Mouse (Mus musculus): ENCODE results near the gene Nbea. TPM values are rescaled to one million over a fixed set of nuclear protein-coding genes. Genes with fewer than 3 reads are reported as not detected.
"Not testable (repeated sequence)": the region's sequence is repeated elsewhere in the genome, so short reads cannot be mapped to it uniquely, and the experiment has no call there.

The Nbea gene
- total RNA-seq, 4 experiments from 2014 or later, result 25.1 to 41.4 (median 31.0) TPM

DNA sequence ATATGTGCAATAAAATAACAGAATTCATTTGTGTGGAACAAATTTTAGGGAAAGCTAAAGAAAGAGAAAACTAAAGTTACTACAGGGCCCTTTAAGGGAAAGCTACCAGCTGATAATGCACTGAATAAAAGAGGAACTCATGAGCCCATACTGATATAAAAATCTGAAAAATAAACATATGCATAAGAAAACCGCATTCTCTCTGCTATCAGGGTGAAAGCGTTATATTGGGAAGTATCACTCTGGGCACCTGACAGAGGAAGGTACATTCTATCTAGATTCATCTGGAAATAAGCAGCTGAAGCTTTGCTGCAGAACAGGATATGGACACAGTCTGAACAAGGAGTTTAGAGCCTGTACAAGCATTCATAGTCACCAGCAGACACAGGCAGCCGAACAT is 148.9 kb downstream of the Nbea start:
- DNase-seq, result no peak

DNA sequence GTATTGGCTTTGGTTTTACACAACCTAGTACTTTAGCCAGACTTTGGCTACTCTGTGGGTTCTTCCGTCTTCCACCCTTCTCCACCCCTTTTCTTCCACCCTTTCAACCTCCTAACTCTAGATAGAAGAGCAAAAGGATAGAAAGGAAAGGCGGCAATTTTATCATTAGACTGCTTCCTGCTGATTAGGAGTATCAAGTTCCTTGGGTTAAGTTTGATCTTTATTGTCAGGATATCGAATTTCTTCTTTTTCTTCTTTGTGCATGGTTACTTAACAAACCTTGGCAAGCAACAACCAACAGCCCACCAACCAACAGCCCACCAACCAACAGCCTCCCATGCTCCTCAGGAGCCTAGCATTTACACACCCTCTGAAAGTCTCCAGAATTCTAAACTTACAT is 165.0 kb downstream of the Nbea start:
- DNase-seq, result no peak

DNA sequence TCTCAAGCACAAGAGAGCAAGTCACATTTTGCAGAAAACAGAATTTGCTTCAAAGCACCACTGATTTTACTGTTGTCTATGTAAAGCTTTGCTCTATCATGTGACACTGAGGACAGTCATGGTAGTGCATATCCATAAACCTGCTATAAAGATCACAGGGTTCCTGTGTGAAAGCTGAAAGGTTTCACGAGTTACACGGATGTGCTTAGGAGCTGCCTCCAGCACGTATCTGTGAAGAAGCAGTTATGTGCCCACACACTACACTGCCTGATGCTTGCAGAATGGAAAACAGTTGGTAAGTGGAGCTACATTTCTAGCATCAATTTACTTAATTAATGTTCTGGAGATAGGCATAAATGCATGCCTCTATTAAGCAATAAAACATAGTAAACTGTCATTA is 172.4 kb downstream of the Nbea start:
- no peak for DNase-seq

DNA sequence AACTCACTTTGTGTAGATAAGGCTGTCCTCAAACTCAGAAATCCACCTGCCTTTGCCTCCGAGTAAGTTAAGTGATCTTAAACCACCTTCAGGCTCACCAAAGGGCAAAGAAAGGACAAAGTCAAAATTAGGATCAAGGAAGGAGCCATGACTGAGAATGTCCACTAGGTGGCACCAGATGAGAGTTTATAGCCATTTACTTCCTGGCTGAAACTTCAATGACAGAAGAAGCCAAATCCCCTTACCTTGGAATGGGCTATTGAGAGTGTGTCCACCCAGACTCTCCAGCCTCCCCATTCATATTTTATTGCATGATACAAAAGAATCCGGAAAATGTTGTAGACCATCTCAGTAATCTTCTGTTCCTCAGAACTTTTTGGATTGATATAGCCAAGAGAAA is 175.5 kb downstream of the Nbea start:
- DNase-seq, result peak; percentile 4

DNA sequence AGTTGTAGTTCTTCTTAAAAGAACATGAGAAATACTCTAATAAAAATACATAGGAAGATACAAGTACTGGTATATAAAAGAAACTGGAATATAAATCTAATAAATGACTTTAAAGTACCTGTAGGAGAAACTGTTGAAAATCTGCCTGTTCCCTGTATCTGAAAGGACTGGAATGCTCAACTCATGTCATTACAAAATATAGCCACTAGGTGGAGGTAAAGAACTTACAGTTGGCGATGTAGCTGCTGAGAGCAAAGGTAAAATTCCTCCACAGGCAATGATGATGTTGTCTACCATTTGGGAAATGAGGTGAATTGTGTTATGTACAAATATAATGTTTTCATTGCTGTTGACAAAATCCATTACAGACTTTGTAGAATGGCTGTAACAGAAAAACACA is 183.2 kb downstream of the Nbea start:
- DNase-seq, result no peak

DNA sequence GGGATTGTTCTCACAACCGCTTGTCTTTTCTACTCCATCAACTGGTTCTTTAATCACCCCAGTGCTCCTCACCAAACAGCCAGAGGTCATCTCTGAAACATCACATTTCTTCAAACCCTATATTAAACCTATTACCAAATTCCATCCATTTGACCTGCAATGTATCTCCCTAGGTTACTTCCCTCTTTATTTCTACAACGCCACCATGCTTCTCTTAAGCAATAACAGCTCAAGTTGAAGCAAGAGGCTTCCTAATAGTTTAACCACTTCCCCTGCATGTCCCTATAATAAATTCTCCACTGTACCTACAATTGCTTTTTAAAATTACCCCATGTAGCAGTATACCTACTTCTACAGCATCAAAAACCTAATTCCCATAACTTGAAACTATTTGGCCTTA is 205.1 kb downstream of the Nbea start:
- DNase-seq, result no peak

DNA sequence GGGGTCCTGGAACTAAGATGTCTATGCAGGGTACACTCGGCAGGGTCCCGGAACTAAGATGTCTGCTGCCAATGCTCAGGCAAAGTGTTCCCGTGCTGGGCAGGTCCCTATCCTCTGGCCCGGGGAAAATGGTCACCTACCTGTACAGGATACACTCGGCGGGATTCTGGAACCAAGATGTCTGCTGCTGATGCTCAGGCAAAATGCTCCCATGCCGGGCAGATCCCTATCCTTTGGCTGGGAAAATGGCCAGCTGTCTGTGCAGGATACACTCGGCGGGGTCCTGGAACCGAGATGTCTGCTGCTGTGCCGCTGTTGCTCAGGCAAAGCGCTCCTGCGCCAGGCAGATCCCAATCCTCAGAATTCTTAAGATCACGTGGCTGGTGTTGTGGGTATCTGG is 206.5 kb downstream of the Nbea start:
- DNase-seq, result not testable (repeated sequence)

DNA sequence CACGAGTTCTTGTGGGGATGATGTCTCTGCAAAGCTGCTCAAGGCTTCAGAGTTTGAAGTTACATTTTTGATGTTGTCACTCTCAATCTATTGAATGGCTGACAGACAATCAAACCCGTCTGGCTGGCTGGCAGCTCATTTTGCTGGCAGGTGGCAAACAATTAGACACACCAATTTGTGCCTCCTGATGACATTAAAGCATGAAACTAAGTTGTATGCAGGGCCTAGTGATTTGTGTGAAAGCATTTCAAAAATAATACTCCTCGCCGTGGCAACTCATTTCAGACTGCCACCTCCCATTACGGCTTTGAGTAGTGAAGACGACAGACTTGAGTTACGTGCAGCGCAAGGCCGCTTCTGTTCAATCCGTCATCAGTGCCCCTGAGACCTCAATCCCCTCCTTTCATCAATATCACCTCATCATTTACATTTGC is 217.8 kb downstream of the Nbea start:
- no peak for DNase-seq

DNA sequence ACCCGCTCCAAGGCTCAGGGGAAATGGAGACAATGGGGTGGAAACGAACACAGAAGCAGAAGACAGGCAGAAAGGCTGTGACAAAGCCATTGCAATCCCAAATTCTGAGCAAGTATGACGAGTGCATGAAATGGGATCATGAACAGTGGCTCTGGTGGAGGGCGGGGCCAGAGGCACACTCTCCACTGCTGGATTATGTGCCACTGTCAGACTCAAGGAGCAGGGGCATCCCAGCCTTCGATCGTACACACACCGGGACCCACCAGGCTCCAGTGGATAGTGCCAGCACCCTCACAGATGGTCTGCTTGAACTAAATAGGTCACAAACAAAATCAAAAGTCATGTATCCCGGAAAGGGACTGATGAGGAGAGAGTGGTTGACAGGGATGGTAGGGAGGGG is 220.5 kb downstream of the Nbea start:
- DNase-seq, result no peak

DNA sequence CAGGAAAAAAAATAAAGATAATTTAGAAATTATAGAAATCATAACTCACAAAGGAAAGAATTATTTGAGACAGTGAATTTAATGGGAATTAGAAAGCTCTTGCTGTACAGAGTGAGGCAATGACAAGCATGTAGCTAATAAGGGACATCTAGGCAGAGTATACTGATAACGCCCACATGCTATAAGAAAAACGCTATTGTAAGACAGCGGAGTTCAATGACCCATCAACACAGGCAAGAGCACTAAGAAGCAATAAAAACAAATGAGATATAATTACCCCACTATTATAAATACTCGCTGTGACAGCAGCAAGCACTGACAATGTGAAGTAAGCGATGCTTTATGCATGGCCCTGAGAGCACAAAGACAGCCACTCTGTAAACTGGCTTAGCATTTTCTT is 233.5 kb downstream of the Nbea start:
- no peak for DNase-seq

DNA sequence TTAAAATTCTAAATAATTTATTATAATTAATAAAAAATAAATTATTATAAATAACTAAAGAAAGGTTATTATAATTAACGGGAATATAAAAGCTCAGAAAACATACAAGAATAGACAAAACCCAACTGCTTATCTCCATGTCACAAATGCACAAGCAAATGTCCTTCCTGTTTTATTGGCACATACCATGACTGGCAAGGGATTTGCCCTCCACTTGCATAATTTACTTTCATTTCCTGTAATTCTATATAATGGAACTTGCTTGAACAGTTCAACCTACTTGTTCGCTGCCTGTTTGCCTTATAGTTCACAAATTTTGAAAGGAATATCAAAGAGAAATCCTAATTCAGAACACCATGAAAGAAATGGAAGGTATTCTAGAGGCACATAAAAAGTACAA is 234.4 kb downstream of the Nbea start:
- no peak for DNase-seq

DNA sequence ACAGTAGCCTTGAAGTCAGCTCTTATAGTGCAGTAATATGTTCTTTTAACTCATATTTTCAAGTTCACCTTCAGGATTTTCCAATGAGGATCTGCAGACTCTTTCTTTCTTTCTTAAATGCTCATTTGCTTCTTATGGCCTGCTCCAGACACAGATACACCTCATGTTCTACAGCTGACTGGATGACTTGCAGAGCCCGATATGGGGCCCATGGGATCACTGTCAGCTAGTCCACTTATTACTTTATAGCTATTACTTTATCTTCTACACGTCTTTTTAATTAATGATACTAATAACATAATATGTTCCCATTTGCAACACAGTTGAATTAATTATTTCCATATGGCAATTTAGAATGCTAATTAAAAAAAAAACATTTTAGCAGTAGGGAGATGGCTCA is 256.2 kb downstream of the Nbea start:
- no peak for DNase-seq

DNA sequence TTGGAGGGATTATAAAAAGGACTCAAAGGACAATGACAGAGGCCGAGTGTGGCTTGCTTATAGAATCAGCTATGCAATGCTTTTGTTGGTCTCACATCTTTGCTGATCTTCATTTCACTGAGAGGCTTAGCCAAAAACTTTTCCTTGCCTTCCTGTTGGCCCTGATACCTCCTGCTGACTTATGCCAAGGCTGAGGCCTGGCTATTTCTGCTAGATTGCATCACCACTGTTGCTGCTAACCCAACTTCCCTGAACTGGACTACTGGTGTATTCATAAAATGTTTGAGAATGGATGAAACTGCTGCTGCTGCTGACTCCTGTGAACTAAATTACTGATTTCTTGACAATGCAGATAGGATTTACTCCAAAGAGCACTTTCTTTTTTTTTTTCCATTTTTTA is 274.2 kb downstream of the Nbea start:
- DNase-seq, result peak; percentile 25

DNA sequence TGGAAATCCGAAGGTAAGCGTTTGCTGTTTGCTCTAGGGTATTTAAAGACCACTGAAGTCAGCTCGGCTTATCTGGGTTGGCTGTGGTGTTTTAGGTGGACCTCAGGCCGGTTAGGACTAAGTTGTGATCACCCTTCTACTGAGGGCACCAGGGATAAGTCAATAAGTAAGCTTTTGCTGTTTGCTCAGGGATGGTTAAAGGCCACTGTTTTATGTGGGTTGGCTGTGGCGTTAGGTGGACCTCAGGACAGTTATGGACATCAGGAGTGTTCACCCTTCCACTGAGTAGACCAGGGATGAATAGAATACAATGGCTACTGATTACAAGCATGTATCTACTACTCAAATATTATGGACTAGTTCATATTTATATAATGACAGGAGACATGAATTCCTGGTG is 292.9 kb downstream of the Nbea start:
- no peak for DNase-seq

DNA sequence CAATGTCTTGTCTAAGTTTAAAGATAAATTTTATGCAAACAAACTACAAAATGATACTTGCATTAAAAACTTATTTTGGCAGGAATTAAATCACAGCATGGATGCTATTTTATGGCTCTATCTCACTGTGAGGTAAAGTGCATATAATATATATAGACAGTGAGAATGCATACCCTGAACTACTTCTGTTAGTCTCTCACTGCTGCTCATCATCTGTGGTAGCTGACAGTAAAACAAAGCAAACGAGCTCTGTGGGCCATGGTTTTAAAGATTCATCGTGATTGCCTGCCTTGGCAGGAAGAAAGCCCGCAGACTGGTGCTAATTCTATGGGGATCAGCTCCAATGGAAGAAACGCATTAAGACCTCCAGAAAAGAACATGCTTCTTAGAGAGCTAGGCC is 294.3 kb downstream of the Nbea start:
- no peak for DNase-seq

DNA sequence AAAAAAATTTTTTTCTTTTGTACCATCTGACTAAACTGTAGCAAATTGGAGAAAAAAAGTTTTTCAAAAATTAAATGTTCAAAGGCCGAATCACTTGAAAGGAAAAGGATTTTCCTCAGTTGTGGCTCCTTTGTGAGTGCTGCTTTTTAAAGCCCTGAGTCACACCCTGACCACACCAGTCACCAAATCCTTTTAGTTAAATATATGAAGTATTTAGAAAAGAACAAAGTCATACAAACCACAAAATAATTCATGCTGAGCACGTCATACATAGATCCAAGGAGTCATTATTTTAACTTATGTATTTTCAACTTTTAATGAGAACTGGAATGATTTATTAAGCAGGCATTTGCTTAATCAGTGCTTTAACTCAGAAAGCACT is 295.7 kb downstream of the Nbea start:
- no peak for DNase-seq

DNA sequence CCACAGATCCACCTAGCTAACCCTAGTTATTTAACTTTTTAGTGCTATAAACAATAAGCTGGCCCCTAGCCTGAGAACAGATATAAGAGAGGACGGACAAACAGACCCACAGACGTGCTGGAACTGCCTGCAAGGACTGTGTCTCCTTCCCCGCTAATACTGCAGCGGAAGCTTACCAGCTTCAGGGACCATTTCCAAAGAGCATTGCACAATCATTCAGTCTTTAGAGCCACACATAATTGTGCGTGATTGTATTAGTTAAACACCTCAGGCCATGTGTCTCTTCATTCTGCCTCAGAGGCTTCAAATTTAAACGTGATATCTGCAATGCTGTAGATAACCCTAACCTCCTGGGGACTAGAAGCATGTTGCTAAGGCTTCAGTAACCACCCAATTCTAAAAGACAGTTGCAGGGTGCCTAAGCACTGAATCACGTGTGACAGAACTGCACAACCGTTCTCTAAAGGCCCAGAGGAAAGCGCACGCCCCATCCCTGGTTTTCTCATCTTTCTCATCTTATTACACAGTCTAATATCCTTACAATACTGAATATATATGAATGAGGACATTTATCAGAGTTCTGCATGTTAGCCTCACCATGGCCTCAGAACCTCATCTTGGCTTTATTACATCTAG is 296.2 kb downstream of the Nbea start:
- DNase-seq, result no peak

DNA sequence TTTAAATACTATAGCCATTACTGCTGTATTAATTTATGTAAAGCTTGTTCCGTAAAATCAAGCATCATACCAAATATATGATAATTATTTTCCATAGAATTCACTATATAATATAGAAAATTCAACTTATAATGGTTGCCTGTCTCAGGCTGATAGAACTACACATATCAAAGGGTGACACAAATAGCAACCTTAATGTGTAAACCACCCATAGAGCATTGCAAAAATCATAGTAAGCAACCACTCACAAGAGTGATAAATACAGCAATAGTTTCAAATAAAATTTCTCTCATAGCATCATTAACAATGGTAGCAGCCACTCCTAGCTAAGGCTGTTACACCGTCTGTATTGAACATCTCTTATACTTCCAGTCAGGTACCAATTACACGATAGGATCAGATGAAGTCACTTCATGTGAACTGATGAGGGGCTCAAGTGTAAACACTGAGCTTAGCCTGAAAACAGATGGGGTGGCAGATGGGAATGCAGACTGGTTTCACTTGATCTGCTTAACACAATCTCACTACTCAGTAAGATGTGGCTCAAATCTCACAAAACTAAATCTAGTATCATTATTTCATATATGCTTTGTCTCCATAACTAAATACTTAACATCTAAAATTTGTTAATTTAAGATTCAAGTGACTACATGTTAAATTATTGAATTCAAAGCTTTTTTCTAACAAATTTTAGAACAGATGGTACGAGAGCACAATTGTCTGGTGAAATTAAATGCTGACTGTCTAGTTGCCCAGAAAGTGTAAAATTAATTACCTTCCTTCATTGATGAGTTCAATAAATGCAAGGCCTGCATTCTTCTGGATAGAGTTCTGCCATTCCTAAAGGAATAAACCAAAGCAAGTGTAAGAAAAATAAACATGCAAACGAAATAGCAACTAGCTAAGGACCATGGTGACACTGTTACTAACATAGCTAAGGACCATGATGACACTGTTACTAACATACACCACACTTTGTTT is 310.3 kb downstream of the Nbea start:
- DNase-seq, result no peak

DNA sequence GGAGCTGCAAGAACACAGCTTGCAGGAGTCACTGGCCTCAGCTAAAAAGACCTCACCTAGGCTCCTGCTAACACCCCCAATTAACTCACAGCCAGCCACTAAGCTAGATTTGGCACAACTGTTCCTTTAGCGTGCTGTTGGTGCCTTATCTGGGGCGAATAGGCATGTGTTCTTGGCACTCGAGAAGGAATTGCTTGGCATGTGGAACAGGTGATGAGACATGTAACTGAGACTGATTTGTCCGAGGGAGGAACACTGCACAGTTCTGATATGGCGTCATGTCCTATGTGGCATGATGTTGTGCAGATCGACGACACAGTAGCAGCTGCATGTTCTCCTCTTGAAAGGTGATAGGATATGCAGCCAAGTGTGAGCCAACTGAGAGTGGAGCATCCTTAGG is 331.0 kb downstream of the Nbea start:
- no peak for DNase-seq

DNA sequence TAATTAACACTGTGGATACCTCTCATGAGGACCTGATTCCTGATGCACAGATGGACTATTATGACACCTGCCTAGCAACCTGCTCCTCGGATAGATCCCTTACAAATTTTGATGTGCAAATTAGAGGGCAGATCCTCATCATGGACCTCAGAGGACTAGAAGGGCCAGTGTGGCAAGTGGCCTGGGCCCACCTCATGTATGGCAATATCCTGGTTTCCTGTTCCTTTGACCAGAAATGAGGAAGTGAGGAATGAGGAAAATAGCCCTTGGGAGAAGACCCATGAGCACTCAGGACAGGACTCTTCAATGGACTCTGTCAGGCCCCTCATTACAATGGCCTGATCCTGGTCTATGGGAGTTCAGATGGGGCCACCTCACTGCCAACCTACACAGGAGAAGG is 336.4 kb downstream of the Nbea start:
- no peak for DNase-seq

DNA sequence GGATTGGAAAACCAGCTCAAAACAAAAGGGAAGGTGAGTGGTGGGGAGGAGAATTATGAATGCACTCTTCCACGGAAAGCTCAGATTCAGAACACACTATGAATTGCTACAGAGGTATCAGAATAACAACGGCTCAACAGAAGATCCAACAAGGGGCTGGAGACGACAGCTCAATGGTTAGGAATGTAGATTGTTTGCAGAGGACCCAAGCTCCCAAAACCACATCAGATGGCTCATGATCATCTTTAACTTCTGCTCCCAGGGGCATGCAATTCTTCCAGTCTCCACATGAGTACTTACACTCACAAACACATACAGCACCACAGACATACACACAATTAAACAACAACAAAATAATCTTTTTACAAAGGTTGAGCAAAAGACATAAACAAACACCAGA is 346.3 kb downstream of the Nbea start:
- DNase-seq, result no peak

DNA sequence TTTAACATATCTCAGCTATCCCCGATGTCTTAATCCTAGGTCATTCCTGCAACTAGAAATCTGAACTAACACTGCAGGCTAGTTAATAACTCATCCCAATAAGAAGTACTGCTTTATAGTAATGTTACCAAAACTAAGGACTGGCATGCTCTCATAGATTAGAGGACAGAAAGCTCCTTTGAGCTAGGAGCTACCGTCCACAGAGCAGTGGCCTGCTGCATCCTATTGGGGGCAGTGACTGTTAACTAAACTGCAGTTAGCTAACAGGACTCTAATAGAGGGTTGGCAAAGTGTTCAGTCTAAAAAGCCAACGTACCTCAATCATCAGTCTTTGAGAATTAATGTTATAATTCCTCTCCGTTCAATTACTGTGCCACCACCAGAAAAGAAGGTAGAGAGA is 348.3 kb downstream of the Nbea start:
- no peak for DNase-seq

DNA sequence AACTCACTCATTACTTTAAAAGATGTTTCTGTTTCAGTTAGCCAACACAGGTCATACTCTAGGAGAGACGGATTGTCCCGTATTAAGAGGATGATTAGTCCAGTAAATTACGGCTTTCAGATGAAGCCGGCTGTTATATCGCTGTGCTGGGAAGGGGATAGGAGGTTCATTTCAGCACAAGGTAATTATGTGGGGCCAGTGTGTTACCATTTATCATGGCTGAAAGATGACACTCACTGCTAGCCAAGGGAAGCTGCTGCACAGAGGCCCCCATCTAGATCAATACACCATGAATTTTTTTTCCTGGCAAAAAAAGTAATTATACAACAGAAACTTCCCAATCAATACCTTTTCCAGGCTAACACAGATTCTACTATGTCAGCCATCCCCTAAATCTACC is 353.3 kb downstream of the Nbea start:
- DNase-seq, result no peak

Measured in adrenal gland, adult 8-10 months (tissue).